Mouse (Mus musculus): ENCODE data around the gene Gadd45gip1.

Gadd45gip1 gene

DNA sequence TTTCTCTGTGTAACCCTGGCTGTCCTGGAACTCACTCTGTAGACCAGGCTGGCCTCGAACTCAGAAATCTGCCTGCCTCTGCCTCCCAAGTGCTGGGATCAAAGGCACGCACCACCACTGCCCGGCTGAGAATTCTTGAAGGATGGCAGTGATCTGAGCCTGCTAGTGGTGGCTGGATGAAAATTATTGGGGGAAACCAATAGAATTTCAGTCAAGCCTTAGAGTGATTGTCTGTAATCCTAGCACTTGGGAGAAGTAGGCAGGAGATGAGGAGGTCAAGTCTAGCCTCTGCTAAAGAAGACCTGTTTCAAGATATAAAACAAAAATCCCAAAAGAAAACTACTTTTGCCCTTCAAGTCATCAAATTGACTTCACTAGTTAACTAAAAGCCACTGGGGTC, 25.1 kb downstream of the Gadd45gip1 start:
- DNase-seq (ENCODE audit: low spot score), result no peak

GRCm38 (mm10) chr8:84856864-84857441, 25.6 kb downstream of the Gadd45gip1 start, which contains the start of gene Farsa:
TSS of gene Farsa (plus strand) at chr8:84856989.
- peak; percentile 84 for DNase-seq (ENCODE audit: low spot score)

DNA sequence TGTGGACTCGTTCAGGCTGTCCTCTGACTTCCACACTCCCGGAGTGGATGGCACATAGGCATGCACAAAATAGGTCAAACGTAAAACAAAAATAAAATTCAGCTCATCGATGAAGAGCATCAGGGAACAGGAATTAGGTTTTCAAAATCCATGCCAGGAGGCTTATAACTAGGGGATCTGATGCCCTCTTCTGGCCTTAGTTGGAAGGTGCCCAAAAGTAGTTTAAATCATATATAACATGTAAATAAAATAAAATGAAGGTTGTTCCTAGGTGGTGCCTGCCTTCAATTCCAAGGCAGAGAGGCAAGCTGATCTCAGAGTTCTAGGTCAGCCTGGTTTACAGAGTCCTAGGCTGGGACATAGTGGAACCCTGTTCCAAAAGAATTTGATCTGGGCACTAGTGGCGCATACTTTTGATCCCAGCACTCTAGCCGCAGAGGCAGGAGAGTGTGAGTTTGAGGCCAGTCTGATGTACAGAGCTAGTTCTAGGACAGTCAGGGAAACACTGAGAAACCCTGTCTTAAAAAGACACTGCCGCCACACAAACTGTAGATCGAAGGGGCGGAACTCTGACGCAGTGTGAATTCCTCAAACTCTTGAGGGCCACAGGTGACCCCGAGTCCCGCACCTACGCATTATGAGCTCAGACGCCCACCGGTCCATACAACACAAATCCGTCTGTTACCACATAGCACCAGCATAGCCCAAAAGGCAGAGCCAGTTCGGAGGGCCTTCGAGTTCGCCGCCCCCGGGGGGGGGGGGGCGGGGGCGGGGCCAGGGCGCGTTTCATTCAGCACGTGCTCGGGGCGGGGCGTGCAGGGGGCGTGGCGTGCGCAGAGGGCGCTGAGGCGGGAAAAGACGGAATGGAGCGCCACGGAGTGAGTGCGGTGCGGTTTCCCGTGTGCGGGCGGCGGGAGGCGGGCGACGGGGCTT, 40.3 kb downstream of the Gadd45gip1 start, which contains the start of gene Syce2:
Gene Syce2 (plus strand): TSS at position 736 of the 933 bp plus-strand sequence.
- no peak for DNase-seq (ENCODE audit: low spot score)

DNA sequence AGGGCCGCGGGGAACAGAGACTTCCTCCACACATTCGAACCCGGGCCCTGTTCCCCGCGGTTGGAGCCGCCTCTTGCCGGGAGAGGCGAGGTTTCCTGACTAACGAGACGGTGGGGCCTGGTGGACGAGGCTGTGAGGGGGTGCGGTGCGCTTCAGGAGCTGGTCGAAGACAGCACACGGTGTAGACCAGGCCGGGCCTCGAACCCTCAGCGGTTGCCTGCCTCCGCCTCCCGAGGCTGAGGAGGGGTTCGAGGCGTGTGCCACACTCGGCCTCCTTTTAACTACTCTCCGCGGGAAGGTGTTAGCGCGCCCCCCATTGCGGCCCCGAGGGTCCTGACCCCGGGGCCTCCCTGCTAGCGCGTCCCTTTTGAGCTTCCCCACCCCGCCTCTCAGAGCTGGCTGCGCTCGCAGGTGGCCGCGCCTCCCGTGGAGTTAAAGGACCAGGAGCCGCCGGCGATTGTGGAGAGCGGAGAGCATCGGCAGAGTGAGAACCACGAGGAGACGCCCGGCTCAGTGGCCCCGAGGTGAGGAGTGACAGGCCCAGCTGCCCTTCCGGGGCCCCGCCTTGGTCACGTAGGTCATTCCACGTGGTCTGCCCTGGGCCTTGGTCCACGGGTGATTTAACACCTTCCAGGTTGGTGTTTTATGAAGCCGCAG, 41.1 kb downstream of the Gadd45gip1 start:
- no peak for DNase-seq (ENCODE audit: low spot score)

DNA sequence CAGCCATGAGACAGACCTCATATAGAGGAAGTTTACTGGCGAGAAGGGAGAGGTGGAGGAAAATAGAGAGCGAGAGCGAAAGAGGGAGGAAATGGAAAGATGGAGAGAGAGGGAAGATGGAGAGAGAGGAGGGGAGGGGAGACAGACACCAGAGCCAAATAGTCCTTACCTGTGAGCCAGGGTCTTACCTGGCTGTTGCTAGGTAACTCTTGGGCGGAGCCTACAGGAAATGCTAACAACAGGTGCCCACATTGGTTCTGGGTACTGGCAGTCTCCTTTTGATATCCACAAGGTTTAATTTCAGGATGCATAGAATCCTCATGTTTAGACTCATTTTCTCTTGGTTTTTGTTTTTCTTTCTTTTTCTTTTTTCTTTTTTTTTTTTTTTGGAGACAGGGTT, 41.7 kb downstream of the Gadd45gip1 start:
- no peak for DNase-seq (ENCODE audit: low spot score)

DNA sequence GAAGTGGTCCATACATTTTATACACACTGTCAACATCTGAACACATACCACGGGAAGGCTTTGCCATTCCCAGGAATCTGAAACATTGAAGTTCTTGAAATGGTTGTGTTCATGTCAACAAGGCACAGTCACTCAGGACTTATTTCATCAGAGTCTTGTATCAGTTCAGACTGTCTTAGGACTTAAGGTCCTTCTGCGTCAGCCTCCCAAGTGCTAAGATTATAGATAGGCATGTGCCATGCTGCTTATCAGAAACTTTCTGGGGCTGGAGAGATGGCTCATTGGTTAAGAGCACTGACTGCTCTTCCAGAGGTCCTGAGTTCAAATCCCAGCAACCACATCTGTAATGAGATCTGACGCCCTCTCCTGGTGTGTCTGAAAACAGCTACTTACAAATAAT, 43.0 kb downstream of the Gadd45gip1 start:
- DNase-seq (ENCODE audit: low spot score), result no peak

DNA sequence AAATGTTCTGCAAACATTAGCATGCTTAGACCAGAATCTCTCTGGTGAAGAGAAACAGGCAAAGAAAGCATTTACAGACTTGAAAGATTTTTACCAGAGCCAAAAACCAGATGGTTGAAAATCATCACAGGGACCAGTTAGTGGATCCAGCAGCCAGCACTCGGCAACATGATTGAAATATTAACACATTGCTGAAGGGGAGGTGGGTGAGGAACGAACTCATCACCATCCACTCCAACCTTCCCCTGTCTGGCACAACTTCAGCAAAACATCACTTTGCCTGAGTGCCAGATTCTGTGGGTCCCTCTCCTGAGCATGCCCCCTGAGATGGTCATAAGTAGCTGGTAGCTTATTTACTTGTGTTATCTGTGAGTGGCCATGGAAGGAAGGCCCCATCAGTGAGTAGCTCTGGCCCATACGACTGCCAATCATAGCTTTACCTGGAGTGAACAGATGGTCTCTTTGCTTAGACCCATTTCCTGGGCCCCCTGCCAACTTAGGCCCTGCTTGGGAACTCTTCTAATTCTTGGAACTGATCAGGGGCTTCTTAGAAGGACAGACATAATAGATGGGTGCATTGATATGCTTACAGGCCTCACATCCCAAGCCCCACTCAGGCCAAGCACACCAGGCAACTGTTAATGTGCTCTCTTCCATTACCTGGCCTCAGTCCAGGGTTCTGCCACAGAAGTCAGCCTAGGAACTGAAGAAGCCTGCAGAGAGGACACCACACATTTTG, 46.1 kb downstream of the Gadd45gip1 start:
- no peak for DNase-seq (ENCODE audit: low spot score)

- DNase-seq (ENCODE audit: low spot score), result no peak
Measured at GRCm38 (mm10) chr8:84878915-84879314, 47.6 kb downstream of the Gadd45gip1 start.

DNA sequence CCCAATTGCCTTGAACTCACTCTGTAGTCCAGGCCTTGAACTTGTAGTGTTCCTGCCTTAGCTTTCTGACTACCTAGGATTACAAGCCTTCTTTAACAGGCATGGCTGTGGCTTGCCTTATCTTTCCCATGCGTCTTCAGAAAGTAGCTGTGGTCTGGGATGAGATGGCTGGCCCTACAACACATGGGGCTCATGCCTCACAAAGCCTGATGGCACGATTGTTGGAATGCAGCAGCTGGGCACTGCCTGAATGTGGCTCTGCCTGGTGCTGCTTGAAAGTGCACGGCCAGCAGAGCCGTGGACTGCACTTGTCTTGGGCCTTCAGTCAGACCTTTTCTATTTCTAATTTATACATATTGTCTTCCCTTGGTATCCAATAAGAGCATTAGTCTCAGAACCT, 53.4 kb downstream of the Gadd45gip1 start:
- no peak for DNase-seq (ENCODE audit: low spot score)

Data from layer of hippocampus, adult 9-10 months (tissue).